23 mouse cellular contexts compared by ENCODE assay signal in the genomic region with DNA sequence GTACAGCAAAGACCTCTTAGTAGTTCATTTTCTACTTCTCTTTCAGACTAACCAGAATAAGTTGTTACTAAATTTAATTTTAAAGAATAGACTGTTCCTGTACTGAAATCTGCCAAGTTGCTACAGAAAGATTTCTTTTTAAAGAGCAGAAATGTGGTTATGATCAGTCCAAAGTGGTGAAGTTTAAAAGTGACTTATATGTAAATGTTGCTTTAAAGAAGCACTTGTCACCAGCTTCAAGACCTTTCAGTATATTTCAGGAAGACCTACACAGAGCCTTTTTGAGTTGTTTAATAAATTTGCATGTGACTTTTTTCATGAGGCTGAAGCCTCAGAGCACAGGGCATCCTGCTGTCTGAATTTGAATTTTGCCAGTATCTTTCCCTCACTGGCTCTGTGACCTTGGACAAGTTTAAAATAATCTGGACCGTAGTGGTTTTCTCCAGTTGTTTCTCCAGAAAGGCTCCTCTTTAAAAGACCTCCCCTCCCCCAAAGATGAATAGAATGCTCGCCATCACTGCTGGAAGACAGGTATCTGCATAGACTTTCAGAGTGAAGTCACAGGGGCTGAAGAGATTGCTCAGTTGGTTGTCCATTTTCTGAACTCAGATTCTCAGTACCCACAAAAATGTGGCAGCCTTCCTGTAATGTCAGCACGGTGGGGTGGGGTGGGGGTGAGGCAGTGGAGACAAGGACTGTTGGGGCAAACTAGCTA. TPM values are rescaled to one million over a fixed set of nuclear protein-coding genes. Genes with fewer than 3 reads are reported as not detected.
DNase-seq lines count a peak whose midpoint lies in the region; ATAC-seq and TF ChIP-seq lines count a peak whose summit lies in the region.
"Had no signal": no experiment of that assay in that cellular context is flagged by ENCODE, and none has a peak within 500 bp of the region (broad histone marks: within the 10 kb centered on the region; RNA-seq: fewer than 3 reads in every experiment).

No protein-coding gene starts in this region.

- H3K4me3 ChIP-seq in hindbrain, postnatal 0 days (ENCODE audit: low read length): no peak overlapping the region
- H3K4me3 ChIP-seq in hindbrain, embryonic 10.5 days: no peak overlapping the region
- H3K4me3 ChIP-seq in thymus, adult 2 months (ENCODE audit: control insufficient read depth, insufficient read depth, low read length): no peak overlapping the region

- no peaks in the 10 kb centered on the region for H3K27me3 ChIP-seq in hindbrain, postnatal 0 days (ENCODE audit: insufficient read depth, low read length)
- H3K27me3 ChIP-seq in hindbrain, embryonic 10.5 days (ENCODE audit: insufficient read depth, poor library complexity, severe bottlenecking): peaks cover 30% of the 10 kb centered on the region
- H3K27me3 ChIP-seq in thymus, adult 2 months (ENCODE audit: control insufficient read depth, insufficient read depth, low read length): no peaks in the 10 kb centered on the region
- H3K27me3 ChIP-seq: forebrain, embryonic 13.5 days; hindbrain, embryonic 15.5 days; limb, embryonic 13.5 days; lung, embryonic 15.5 days had no signal

- no peaks in the 10 kb centered on the region for H3K4me1 ChIP-seq in hindbrain, postnatal 0 days (ENCODE audit: insufficient read depth, low read length)
- H3K4me1 ChIP-seq in hindbrain, embryonic 10.5 days (replicated peaks): peaks cover 24% of the 10 kb centered on the region
- H3K4me1 ChIP-seq in thymus, adult 2 months (replicated peaks; ENCODE audit: control insufficient read depth, insufficient read depth, low read length): no peaks in the 10 kb centered on the region

- DNase-seq in cerebellum, adult 9-11 months: peak; percentile 38
- DNase-seq in cerebellum, postnatal 10 days: no peak
- no peak for DNase-seq in hindbrain, postnatal 0 days (ENCODE audit: low spot score)
- no peak for DNase-seq in hindbrain, embryonic 10.5 days (ENCODE audit: low spot score)
- peak; percentile 74 for DNase-seq in A20 (ENCODE audit: low read depth, low spot score)
- peak; percentile 75 for DNase-seq in R1 (ENCODE audit: low read depth, low spot score)
- DNase-seq in thymus, adult 2 months: no peak
- DNase-seq: adrenal gland, postnatal 25 days; cerebellum, adult 11 months; cerebellum, postnatal 36 days; gastrocnemius, postnatal 14 days; liver, embryonic 13.5 days; thymus, postnatal 25 days had no signal

- 47% methylated on average over 3 of the region's 3 CpGs for WGBS in hindbrain, postnatal 0 days
- 51% methylated on average over 3 of the region's 3 CpGs for WGBS in hindbrain, embryonic 10.5 days
- 78% methylated on average over 3 of the region's 3 CpGs for WGBS in thymus, adult 2 months

- TF ChIP-seq CTCF in hindbrain, postnatal 0 days (IDR thresholded peaks at IDR 0.05; ENCODE audit: low read depth): no peak
- TF ChIP-seq CTCF in thymus, adult 2 months (IDR thresholded peaks at IDR 0.05; ENCODE audit: borderline replicate concordance, control insufficient read depth, extremely low read depth, insufficient read depth, low read length, poor library complexity): no peak

- no peaks in the 10 kb centered on the region for H3K36me3 ChIP-seq in hindbrain, postnatal 0 days (ENCODE audit: insufficient read depth, low read length)
- no peaks in the 10 kb centered on the region for H3K36me3 ChIP-seq in hindbrain, embryonic 10.5 days
- no peaks in the 10 kb centered on the region for H3K36me3 ChIP-seq in thymus, adult 2 months (ENCODE audit: control insufficient read depth, insufficient read depth, low read length)
- H3K36me3 ChIP-seq: embryonic facial prominence, embryonic 10.5 days; hindbrain, embryonic 15.5 days; kidney, embryonic 15.5 days; limb, embryonic 13.5 days; liver, embryonic 13.5 days; lung, embryonic 15.5 days; midbrain, embryonic 10.5 days had no signal

- peak overlapping the region; percentile 63; the same call in 1 of the 2 replicates for H3K4me2 ChIP-seq in hindbrain, postnatal 0 days (ENCODE audit: low read depth, low read length)

- H3K9ac ChIP-seq in hindbrain, postnatal 0 days (replicated peaks; ENCODE audit: low read length): no peak overlapping the region
- H3K9ac ChIP-seq: forebrain, embryonic 13.5 days; limb, embryonic 13.5 days; lung, embryonic 15.5 days had no signal

- no peaks in the 10 kb centered on the region for H3K9me3 ChIP-seq in hindbrain, postnatal 0 days (ENCODE audit: low read length)
- no peaks in the 10 kb centered on the region for H3K9me3 ChIP-seq in hindbrain, embryonic 10.5 days
- H3K9me3 ChIP-seq: embryonic facial prominence, embryonic 10.5 days; forebrain, embryonic 13.5 days; hindbrain, embryonic 15.5 days; kidney, embryonic 15.5 days; limb, embryonic 13.5 days; liver, embryonic 13.5 days; lung, embryonic 15.5 days; midbrain, embryonic 10.5 days had no signal

- H3K27ac ChIP-seq in hindbrain, postnatal 0 days: no peak overlapping the region
- H3K27ac ChIP-seq in hindbrain, embryonic 10.5 days: no peak overlapping the region
- no peak overlapping the region for H3K27ac ChIP-seq in thymus, adult 2 months (ENCODE audit: control insufficient read depth, insufficient read depth, low read length)
- H3K27ac ChIP-seq: embryonic facial prominence, embryonic 10.5 days; forebrain, embryonic 13.5 days; hindbrain, embryonic 15.5 days; kidney, embryonic 15.5 days; limb, embryonic 13.5 days; liver, embryonic 13.5 days; lung, embryonic 15.5 days; macrophage; midbrain, embryonic 10.5 days; stomach, postnatal 0 days had no signal

- ATAC-seq in hindbrain, postnatal 0 days: no peak
- ATAC-seq: forebrain, embryonic 13.5 days; intestine, postnatal 0 days had no signal

- TF ChIP-seq POLR2A in thymus, adult 2 months (IDR thresholded peaks at IDR 0.05; ENCODE audit: control insufficient read depth, extremely low read depth, insufficient read depth, low read length, poor library complexity): no peak

RNA-seq across cellular contexts. Expression of gene Sertad2, which starts 1.9 kb away (rescaled TPM):
- 18.0 and 26.3 TPM in 2 replicates for total RNA-seq in hindbrain, postnatal 0 days (2014; rRNA removed)
- polyA plus RNA-seq in hindbrain, postnatal 0 days (2015; fragmentation: Nextera tagmentation; extraction: Ambion mirVana): 35.0 and 38.1 TPM in 2 replicates
- polyA plus RNA-seq in hindbrain, embryonic 10.5 days (2016; fragmentation: Nextera tagmentation; extraction: Ambion mirVana): 31.8 and 32.1 TPM in 2 replicates
- 50.6 and 55.4 TPM in 2 replicates for polyA plus RNA-seq in thymus, adult 2 months (2012; rRNA removed)

Comparison
In these comparisons a context has a peak if more than half of its experiments do, and no peak if none do; other contexts are left out.
1. DNase-seq: peak in cerebellum, adult 9-11 months (single experiment), A20 (single experiment) and R1 (single experiment); none in cerebellum, postnatal 10 days (0 of 2), hindbrain, postnatal 0 days (single experiment), hindbrain, embryonic 10.5 days (single experiment) and thymus, adult 2 months (single experiment).